Mouse (Mus musculus) heart, postnatal 10 days (tissue): ENCODE results near the gene Hist1h3e. TPM values are rescaled to one million over a fixed set of nuclear protein-coding genes. Genes with fewer than 3 reads are reported as not detected.
"Not testable (repeated sequence)": the region's sequence is repeated elsewhere in the genome, so short reads cannot be mapped to it uniquely, and the experiment has no call there.

Source experiments
- DNase-seq, 2 experiments: peaks; one replicate each; pipeline ENCODE4 v3.0.0; 2021
- intact Hi-C: fragments of 180-260 bp; cut with DNase I; formaldehyde crosslinking; loops from one replicate; pipeline ENCODE4 v1.15.1; 2025
- total RNA-seq, 2 experiments: library from RNA; stranded (reverse); gene quantifications; 2 replicates each; pipeline ENCODE4 v1.2.3; 2021

Hist1h3e gene
- total RNA-seq, 2 experiments from 2014 or later: 125 to 161 TPM

GRCm38 (mm10) chr13:23542225-23542980 lies 19.8 kb downstream of the Hist1h3e start:
- intact Hi-C loops, DNase-seq: not testable (repeated sequence)

- no peak for DNase-seq
- intact Hi-C loops: no loop called here
Observed at GRCm38 (mm10) chr13:23541497-23541896, 20.7 kb downstream of the Hist1h3e start.

- intact Hi-C loops: loop anchor here (10.0 kb wide), 1 partner anchor 205 kb away; the partner anchor contains the start of genes Hist1h2bb and Hist1h3c
- not testable (repeated sequence) for DNase-seq
Observed at GRCm38 (mm10) chr13:23539821-23540220, 22.3 kb downstream of the Hist1h3e start.

GRCm38 (mm10) chr13:23538249-23538648 lies 23.9 kb downstream of the Hist1h3e start:
- no peak for DNase-seq
- intact Hi-C loops: loop anchor here (10.0 kb wide), 1 partner anchor 207 kb away; the partner anchor contains the start of genes Hist1h2bb and Hist1h3c

GRCm38 (mm10) chr13:23537006-23537710 lies 25.0 kb downstream of the Hist1h3e start:
- intact Hi-C loops: loop anchor here (10.0 kb wide), 1 partner anchor 208 kb away; the partner anchor contains the start of genes Hist1h2bb and Hist1h3c
- no peak for DNase-seq

- no peak for DNase-seq
- intact Hi-C loops: loop anchor here (10.0 kb wide), 1 partner anchor 209 kb away; the partner anchor contains the start of genes Hist1h2bb and Hist1h3c
Observed at GRCm38 (mm10) chr13:23536076-23536822, 25.9 kb downstream of the Hist1h3e start.

GRCm38 (mm10) chr13:23535137-23536075 lies 26.8 kb downstream of the Hist1h3e start, which contains the start of gene Hist1h3g:
Gene Hist1h3g (plus strand): TSS chr13:23535422.
- peak; percentile 92 to 93 for DNase-seq
- intact Hi-C loops: loop anchor here (10.0 kb wide), 1 partner anchor 209 kb away; the partner anchor contains the start of genes Hist1h2bb and Hist1h3c

- intact Hi-C loops: loop anchor here (5.0 to 10.0 kb wide), 3 partner anchors 48 to 1492 kb away; partner anchors contain the start of genes Hist1h2ag, Hist1h2bb, Hist1h2bj and Hist1h3c
- no peak for DNase-seq
Observed at GRCm38 (mm10) chr13:23534368-23535131, 27.6 kb downstream of the Hist1h3e start.

GRCm38 (mm10) chr13:23533560-23534367 lies 28.4 kb downstream of the Hist1h3e start, which contains the start of gene Hist1h2af:
Gene Hist1h2af (plus strand): TSS chr13:23533906.
- intact Hi-C loops: loop anchor here (5.0 to 10.0 kb wide), 3 partner anchors 49 to 1491 kb away; partner anchors contain the start of genes Hist1h2ag, Hist1h2bb, Hist1h2bj and Hist1h3c
- peak; percentile 77 to 79 for DNase-seq

- intact Hi-C loops: loop anchor here (5.0 to 10.0 kb wide), 3 partner anchors 50 to 1490 kb away; partner anchors contain the start of genes Hist1h2ag, Hist1h2bb, Hist1h2bj and Hist1h3c
- DNase-seq: no peak
Observed at GRCm38 (mm10) chr13:23532262-23533075, 29.7 kb downstream of the Hist1h3e start.

GRCm38 (mm10) chr13:23530901-23531875 lies 31.0 kb downstream of the Hist1h3e start, which contains the start of gene Hist1h4h:
Gene Hist1h4h (plus strand): TSS chr13:23531050.
- intact Hi-C loops: loop anchor here (5.0 to 10.0 kb wide), 3 partner anchors 51 to 1489 kb away; partner anchors contain the start of genes Hist1h2ag, Hist1h2bb, Hist1h2bj and Hist1h3c

GRCm38 (mm10) chr13:23530181-23530900 lies 31.8 kb downstream of the Hist1h3e start:
- intact Hi-C loops: loop anchor here (5.0 to 10.0 kb wide), 3 partner anchors 52 to 1488 kb away; partner anchors contain the start of genes Hist1h2ag, Hist1h2bb, Hist1h2bj and Hist1h3c
- peak; percentile 77 to 83 for DNase-seq

More at GRCm38 (mm10) chr13:23530901-23531875, 31.0 kb downstream of the Hist1h3e start, which contains the start of gene Hist1h4h:
- DNase-seq: peak; percentile 99

GRCm38 (mm10) chr13:23529480-23530165 lies 32.5 kb downstream of the Hist1h3e start:
- intact Hi-C loops: loop anchor here (5.0 to 10.0 kb wide), 3 partner anchors 53 to 1487 kb away; partner anchors contain the start of genes Hist1h2ag, Hist1h2bb, Hist1h2bj and Hist1h3c
- peak in 1 of 2 experiments; percentile 20 for DNase-seq
